Mouse (Mus musculus) cerebellum, adult 2 months (tissue): Measurements from ENCODE around the gene Arv1.
A peak's percentile ranks its signal among the peaks of the same experiment; 100 is the strongest.

Experiments used
- CTCF ChIP-seq: fragments of 200-500 bp; IDR thresholded peaks from 2 replicates; pipeline ENCODE4 v1.5.1; 2011; ENCODE audit warnings: low read depth, mild to moderate bottlenecking, control low read depth, low read length, moderate library complexity, borderline replicate concordance; ENCODE audit not compliant: insufficient read depth
- POLR2A ChIP-seq: fragments of 200-500 bp; IDR thresholded peaks from 2 replicates; pipeline ENCODE4 v1.6.1; 2011; ENCODE audit warnings: low read length, control low read depth, borderline replicate concordance; ENCODE audit not compliant: insufficient read depth

DNA sequence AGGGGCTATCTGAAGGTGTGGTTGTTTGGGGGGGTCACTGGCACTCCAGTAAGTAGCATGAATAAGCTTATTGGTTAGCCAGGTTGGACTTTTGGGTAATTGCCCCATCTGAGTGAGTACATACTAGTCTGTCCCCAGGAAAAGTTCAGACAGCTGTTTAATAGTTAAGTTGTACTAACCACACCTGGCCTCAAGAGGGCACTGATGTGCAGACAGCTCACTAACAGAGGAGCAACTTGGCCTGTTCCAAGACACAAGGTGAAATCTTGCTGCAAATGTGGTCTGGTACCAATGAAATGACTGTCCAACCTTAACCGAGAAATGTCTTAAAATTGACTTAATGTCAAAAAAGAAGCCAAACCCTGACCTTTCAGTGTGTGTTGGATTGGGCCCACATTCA lies 17.3 kb downstream of the Arv1 start:
- TF ChIP-seq POLR2A = no peak
- peak; percentile 85 for TF ChIP-seq CTCF
